Mouse (Mus musculus) cerebellum, adult 2 months (tissue): ENCODE measurements around the gene Znfx1.

Source experiments
- CTCF ChIP-seq: fragments of 200-500 bp; IDR thresholded peaks from 2 replicates; pipeline ENCODE4 v1.5.1; 2011; ENCODE audit warnings: low read depth, mild to moderate bottlenecking, control low read depth, low read length, moderate library complexity, borderline replicate concordance; ENCODE audit not compliant: insufficient read depth
- POLR2A ChIP-seq: fragments of 200-500 bp; IDR thresholded peaks from 2 replicates; pipeline ENCODE4 v1.6.1; 2011; ENCODE audit warnings: low read length, control low read depth, borderline replicate concordance; ENCODE audit not compliant: insufficient read depth

- TF ChIP-seq POLR2A, result no peak
- TF ChIP-seq CTCF, result no peak
Measured at GRCm38 (mm10) chr2:167059536-167059935, 3.3 kb downstream of the Znfx1 start.
